Mouse (Mus musculus) R1 (cell line): ENCODE measurements around the gene Arpc5l.

Experiments
- DNase-seq: peaks from one replicate; pipeline ENCODE4 v3.0.0-alpha.2; 2018; ENCODE audit warnings: low read depth, low spot score

The Arpc5l gene

DNA sequence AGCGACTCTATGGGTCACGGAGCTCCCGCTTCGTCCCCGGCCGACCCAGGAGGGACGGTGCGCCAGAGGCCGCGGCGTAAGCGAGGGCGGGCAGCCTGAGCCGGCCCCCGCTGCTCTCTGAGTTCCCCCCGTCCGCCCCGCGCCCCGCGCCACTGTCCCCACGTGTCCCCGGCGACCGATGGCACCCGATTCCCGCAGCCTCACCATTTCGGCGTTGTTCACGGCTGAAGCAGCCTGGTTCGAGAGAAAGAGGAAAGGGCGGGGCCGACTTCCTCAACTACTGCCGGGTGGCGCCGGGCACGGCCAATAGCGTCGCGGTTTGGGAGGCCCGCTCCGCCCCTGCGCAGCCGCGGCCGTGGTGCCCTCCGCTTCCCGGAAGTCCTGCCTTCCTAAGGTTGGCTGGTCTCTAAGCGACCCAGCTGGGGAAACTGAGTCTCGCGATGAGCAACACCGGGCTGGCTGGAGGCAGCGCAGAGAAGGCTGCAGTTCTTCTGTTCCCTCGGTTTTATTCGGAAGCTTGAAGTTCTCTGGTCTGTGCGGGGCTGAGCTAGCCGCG lies at the start of gene Arpc5l:
Gene Arpc5l (plus strand): TSS at position 469 of the 556 bp plus-strand sequence.
- peak; percentile 96 for DNase-seq

DNA sequence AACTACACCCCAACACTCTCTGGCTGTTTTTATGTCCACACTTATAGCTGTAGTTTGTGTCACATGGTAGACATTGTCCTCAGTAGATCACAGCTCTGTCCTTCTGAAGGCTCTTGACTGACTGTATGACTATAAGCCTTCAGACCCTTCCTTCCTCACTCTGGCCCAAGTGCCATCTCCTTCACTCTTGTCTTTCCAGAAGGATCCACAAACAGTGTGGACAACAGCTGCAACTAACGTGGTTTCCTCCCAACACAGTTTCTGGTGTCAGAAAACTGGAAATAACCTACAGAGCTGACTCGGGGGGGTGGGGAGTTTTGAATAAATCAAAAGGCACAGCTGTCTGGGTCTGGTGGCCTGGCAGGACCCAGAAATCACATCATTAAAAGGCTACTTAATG lies 49.1 kb upstream of the Arpc5l start:
- DNase-seq, result no peak

DNA sequence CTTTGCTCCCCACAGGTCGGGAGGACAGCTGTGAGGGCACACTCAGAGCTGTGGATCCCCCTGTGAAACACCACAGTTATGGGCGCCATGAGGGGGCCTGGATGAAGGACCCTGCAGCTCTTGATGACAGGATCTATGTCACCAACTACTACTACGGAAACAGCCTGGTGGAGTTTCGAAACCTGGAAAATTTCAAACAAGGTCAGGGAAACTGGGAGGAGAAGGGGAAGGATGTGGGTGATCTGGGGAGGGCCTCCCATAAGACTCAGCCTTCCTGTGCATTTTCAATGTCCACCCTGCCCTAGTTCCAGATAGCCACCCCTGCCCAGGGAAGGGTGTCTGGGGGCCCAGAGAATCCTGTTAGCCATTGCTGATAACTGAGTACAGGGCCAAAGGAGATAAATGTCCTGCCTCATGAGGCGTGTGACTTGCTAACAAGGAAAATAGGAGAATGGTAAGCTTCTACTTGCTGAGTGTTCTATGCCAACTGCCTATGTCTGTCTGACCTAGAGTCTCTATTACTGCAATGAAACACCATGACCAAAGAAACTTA lies 47.4 kb upstream of the Arpc5l start:
- DNase-seq, result no peak

DNA sequence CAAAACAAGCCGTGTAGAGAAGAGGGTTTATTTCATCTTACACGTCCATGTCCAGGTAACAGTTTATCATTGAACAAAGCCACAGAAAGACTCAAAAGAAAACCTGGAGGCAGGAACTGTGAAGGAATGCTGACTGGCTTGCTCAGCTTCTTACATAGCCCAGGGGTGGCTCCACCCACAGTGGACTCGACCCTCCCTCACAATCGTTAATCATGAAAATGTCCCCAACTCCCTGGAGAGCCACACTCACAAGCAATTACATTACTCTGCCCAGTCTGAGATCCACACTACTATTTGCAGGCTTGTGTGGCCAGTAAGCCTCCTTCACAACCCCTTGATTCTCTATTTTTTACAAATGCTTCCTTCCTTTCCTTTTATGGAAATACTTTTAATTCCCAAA lies 41.0 kb upstream of the Arpc5l start:
- DNase-seq, result peak; percentile 41

DNA sequence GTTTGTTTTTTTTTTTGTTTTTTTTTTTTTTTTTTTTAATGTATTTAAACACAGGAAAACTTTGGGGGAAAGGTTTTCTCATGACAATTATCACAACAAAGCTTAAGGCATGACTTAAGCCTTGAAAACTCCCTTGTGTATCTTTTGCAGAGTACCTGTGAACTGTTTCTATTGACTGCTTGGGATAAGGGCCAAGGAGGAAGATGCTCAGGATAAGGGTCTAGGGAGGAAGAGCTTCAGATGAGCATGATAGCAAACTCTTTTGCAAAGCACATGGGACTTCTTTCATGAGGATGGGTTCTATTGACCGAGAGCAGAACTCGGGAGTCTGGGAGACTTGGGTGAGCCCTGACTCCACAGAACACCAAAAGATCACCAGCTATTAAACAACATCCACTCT lies 35.5 kb upstream of the Arpc5l start:
- no peak for DNase-seq

DNA sequence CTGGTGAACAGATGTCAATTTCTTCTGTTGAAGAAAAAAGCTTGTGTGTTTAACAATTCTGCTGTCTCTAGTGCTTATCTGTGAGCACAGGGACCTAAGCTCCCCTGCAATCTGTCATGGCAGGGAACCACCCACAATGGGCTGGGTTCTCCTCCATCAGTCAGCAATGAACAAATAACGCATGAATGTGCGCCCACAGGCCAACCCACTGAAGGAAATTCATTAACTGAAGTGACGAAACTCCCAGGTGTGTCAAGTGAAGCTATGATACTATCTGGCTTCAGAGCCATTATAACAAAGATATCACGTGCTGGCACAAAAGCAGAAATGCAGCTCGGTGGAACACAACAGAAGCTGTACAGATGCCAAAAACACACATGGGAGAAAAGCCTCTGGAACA lies 35.1 kb upstream of the Arpc5l start:
- DNase-seq, result no peak

DNA sequence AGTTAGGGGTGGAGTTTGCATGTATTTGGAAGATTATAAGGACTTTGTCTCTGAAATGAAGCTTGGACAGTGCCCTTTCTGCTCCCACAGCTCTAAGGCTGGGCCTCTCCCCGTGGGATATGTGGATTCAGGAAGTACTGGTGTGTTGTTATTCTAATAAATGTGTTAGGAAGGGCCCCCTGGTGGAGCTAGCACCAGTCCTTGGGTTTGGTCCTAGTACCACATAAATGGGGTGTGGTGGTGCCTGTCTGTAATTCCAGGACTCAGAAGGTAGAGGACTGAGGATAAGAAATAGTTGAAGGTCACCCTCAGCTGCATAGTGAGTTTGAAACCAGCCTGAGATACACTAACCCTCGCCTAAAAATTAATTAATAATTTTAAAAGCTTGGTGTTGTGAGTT lies 31.9 kb upstream of the Arpc5l start:
- DNase-seq, result peak; percentile 55

DNA sequence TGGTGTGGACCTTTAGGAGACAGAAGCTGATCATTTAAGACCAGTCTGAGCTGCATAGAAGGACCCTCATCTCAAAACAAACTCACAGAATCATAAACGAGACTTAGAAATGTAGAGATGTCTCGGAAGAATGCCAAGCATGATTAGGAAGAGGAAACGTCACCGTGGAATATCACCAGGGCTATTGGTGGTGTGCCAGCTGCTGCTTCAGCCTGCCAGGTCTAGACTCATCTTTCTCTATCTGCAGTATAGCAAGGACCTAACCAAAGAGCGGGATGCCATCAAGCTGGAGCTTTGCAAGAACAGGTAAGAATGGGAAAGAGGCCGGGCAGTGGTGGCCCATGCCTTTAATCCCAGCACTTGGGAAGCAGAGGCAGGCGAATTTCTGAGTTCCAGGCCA lies 31.4 kb upstream of the Arpc5l start:
- DNase-seq, result no peak

DNA sequence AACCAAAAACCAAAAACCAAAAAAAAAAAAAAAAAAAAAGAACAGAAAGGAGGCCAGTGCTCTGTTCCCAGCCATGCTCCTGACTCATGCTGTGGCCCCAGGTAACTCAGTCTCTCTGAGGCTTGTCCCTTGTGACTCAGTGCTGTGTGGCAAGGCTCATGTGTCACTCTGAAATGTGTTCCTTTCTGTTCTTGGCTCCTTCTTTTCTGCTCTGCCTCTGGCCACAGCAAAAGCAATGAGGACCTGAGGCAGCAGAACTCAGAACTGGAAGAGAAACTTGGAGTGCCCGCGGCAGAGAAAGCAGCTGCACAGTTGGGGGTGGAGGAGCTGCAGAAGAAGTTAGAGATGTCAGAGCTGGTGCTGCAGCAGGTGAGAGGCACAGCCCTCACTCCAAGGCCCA lies 31.0 kb upstream of the Arpc5l start:
- no peak for DNase-seq

DNA sequence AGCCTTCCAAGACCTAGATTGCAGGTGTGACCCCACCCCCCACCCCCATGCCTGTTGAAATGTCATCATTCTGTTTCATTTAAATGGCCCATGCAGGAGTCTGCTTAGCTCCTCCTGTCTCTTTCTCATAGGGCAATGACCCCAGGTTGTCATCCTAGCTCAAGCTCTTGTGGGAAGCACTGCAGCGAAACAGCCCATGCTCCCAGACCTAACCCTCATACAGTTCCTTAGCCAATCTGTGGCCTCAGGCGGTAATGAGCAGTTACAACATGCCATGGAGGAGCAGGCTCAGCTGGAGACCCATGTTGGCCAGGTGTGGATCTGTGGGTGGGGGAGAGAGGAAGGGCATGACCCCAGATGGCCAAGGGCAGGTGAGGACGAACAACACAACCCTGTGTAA lies 30.0 kb upstream of the Arpc5l start:
- peak; percentile 32 for DNase-seq

DNA sequence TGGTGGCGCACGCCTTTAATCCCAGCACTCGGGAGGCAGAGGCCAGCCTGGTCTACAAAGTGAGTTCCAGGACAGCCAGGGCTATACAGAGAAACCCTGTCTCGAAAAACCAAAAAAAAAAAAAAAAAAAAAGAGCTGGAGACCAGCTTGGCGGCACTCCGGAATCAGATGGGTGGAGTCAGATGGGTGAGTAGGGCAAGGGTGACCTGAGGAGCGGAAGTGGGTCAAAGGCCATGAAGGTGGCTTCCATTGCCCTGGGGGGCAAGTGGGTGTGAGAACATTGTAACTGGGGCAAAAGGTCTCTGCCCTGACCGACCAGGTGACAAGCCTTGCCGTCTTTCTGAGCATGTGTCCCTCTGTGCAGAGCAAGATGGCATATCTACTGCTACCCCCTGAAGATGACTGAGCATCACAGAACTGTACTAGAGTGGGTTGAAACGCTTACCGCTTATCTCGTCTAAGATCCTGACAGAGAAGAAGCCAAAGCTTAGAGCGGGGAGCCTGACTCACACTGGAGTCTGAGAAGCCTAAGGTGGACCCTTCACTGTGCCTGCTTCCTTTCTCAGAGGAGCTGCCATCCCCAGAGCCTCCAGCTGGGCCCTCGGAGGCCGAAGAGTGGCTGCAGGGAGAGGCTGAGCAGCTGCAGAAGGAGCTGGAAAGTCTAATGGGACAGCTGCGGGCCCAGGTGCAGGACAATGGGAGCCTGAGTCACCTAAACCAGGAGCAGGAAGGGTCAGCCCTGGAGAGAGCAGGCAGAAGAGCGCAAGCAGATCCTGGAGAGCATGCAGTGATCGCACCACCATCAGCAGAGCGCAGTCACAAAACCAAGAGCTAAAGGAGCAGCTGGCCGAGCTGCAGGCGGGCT lies 29.0 kb upstream of the Arpc5l start:
- DNase-seq, result no peak

DNA sequence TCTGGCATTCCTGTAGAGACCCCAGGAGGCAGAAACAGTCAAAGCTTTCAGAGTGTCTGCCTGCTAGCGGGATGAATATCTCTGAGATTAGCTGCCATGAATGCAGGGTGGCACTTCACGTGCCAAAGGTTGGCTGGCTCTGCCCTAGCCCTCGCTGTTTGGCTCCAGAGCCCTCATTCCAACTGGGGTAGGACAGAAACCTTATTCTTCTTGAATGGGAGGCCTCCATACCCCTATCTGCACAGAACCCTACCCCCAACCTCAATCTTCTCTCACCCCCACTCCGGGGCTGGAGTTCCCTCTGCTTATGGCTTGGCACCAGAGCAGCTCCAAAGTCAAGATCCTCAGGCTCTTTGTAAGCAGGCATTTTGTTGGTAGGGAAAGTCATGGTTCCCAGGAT lies 27.3 kb upstream of the Arpc5l start:
- DNase-seq, result no peak

DNA sequence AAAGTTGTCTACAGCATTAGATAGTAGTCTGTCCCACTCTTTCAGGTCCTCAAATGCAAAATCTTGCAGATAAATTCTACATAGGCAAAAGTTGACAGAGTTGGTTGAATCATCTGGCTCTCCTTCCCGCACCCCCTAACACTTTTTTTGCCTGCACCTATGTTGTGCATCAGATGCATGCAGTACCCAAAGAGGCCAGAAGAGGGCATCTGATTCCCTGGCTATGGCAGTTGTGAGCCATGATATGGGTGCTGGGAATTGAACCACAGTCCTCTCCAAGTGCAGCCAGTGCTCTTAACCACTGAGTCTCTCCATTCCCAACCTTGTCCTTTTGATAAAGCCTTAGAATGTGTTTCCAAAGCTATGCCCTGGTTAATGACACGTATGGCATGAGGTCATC lies 21.7 kb upstream of the Arpc5l start:
- DNase-seq, result peak; percentile 75

DNA sequence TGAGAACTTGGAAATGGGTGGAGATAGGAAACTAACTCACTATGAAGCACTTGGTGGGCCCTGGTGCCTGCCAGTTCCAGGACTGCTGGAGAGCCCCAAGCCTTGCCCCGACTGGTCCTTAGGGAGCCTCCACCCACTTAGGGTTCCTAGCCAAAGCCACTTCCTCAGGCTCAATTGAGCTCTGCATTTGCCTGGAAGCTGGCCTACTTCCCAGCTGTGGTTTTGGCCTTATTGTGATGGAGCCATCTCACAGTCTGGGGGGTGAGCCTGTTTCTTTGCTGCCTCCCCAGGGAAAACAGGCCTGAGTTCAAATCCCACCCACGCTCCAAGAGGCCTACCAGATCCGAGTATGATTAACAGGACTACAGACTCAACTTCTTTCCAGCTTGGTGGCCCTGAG lies 18.6 kb upstream of the Arpc5l start:
- DNase-seq, result no peak

DNA sequence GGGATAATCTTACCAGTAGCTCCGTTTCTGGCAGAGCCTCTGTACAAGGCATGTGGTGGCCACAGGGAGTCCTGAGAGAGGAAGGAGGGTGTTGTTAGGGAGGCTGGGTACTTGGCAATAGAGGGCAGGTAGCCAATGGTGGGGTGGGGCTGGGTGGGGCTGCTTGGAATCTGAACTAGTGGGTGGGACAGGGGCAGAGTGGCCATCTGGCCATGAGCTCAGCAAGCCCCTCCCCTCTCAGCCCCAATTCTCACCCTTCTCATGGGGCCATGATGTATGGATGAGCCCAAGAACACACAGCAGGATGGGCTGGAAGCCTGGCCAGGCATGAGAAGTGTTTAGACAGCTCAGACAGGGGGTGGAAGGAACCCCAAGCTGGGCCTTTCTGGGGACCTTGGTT lies 17.8 kb upstream of the Arpc5l start:
- DNase-seq, result peak; percentile 65

DNA sequence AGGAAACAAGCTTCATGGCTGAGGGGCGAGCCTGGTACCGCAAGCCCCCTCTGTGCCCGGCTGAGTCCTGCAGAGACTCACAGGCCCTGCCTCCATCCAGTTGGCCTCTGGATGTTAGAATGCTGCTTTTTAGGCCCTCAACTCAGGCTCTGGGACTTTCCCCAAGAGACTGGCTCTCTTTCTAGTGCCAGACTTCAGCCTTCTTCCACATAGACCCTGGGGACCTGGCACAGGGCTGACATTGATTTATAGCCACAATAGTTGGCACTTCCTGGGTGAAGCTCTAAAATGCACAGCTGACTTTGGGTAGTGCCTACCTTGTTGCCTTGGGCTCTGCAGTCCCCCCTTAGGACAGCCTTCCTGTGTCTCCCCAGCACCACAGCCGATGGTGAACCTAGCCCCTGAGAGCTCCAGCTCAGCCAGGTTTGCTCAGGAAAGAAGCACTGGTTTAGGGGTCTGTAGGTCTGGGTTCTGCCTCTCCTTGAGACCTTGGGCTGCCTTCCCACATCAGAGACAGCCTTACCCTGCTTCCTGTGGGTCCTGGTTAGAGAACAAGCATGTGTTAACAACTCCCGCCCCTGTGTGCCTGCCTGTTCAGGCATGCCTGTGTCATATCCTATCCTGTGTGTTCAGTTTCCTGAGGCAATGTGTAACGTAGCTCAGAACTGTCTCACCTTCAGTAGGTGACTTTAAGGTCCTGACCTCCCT lies 17.2 kb upstream of the Arpc5l start:
- no peak for DNase-seq

DNA sequence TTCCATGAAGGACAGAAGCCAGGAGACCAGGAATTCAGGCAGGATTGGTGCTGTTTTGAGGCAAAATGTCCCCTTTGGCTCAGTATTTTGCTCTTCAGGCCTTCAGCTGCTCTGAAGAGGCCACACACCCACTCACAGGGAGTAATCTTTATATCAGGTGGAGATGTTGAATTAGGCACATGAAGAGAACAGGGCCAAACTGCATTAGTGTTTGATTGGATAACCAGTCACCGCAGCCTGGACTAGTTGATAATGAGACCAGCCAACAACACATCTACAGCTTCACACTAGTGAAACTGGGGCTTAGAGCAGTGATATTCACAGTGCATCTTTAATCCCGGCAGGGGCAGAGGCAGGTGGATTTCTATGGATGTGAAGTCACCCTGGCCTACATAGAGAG lies 16.2 kb upstream of the Arpc5l start:
- DNase-seq, result no peak

DNA sequence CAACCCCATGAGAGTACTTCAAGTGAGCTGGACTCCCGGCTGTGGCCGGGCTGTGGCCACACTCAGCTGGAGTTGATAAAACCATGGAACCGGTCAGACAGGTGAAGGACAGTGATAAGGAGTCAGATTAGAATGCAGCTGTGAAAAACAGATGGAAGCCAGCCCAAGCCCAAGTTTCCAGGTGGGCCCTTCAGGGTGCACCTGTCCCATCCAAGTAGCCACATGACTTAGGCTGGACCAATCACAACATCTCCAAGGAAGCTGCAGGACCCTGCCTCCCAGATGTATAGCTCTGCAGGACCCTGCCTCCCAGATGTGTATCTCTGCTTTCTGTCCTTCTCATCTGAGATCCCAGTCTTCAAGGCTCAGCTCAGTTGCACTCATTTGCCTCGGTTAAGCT lies 13.1 kb upstream of the Arpc5l start:
- DNase-seq, result no peak

DNA sequence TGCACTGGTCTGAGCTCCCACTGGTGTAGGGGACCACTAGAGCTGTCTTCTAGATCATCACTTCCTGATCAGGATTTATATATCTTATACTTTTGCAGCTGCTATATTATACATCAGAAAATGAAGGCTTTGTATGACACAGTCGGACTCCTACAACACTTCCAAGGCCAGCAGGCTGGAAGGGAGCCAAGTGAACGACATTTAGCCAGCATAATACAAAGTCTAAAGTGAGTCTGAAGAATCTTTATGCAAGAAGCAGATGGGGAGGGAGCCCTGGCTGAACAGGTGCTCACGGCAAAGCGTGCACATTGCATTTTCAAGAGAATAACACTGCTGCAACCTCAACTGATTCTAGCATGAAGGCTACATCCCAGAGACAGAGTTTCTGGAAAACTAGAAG lies 12.7 kb upstream of the Arpc5l start:
- no peak for DNase-seq

DNA sequence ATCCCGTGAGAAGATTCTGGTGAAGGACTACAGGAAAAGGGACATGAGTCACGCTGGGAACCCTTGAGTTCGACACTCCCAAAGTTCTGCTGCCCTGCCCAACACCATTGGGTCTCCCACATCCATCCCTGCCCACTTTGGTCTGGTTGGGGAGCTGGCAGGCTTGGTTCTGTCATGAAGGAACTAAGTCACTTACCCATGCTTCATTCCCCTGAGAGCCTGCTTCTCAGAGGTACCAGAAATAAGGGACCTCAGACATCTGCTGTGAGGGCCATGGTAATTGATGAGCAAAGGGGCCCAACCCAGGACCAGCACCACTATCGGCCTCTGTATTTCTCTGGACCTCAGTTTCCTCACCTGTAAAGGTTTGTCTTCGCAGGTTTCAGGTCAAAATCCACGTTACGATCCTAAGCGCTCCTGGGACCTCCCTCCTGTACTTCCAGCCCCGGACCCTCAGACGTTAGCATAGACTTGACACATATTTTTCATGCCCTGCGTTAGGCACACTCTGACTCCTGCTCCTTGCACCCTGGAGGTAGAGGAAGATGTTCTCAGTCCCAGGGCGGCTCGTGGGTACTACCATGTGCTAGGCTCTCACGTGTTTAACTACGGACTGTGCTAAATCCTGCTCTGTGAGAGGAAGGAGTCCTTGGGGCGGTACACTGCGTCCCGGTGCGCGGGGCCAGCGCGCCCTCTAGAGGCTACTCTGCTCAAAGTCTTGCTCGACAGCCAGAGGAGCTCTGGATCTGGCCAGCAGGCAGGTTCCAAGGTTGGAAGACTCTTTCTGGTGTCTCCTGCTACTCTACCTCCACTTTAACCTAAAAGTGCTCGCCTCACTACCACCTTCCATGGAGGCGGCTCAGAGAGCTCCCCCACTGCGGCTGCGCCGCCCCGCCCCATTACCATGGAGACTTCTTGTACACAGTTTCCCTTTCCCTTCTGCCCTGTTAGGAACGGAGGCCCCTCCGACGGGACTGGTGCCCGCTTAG lies 7.5 kb upstream of the Arpc5l start, which contains the start of gene Wdr38:
Gene Wdr38 (plus strand): TSS at position 91 of the 989 bp plus-strand sequence.
- DNase-seq, result peak; percentile 91

DNA sequence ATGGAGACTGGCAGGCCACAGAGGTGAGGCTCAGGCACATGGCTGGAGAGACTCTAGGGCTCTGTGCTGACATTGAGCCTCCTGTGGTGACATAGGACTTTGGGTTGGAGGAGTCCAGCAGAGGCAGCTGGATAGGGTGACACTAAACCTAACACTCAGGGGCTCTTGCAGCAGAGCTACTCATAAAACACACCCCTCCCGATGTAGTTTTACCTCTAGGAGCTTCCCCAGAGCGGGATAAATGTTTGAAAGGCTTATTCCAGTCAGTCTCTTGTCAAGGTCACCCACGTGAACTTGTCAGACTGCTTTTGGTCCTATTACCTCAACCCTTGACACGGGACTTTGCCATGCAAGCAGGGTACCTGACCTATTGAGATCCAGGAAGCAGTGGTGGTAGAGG lies 5.8 kb upstream of the Arpc5l start:
- DNase-seq, result peak; percentile 43
